Mouse (Mus musculus): ENCODE results near the gene Rmi1. TPM values are rescaled to one million over a fixed set of nuclear protein-coding genes. Genes with fewer than 3 reads are reported as not detected.
"Not testable (repeated sequence)": the region's sequence is repeated elsewhere in the genome, so short reads cannot be mapped to it uniquely, and the experiment has no call there.

Rmi1 gene
- polyA plus RNA-seq (2015; fragmentation: Nextera tagmentation; extraction: Ambion mirVana), result 24.7 and 25.9 TPM in 2 replicates

GRCm38 (mm10) chr13:58402003-58402743 is at the start of gene Rmi1:
Gene Rmi1 (plus strand): TSS chr13:58402248.
- no peaks in the 10 kb centered on the region for H3K27me3 ChIP-seq
- H3K9ac ChIP-seq, result peak within 1 kb of the TSS; percentile 96
- H3K4me2 ChIP-seq, result peak within 1 kb of the TSS; percentile 74
- ATAC-seq (ENCODE audit: insufficient number of reproducible peaks, insufficient read depth, low FRiP score, low TSS enrichment, low read depth), result peak; percentile 94
- H3K4me3 ChIP-seq, result peak within 1 kb of the TSS; percentile 79
- H3K36me3 ChIP-seq, result peaks cover 10% of the 10 kb centered on the region
- no peaks in the 10 kb centered on the region for H3K9me3 ChIP-seq
- H3K4me1 ChIP-seq, result peaks cover 4% of the 10 kb centered on the region; the same call in 1 of the 2 replicates
- peak within 1 kb of the TSS; percentile 99 for H3K27ac ChIP-seq
- under 1% methylated on average over 82 of the region's 91 CpGs for WGBS

DNA sequence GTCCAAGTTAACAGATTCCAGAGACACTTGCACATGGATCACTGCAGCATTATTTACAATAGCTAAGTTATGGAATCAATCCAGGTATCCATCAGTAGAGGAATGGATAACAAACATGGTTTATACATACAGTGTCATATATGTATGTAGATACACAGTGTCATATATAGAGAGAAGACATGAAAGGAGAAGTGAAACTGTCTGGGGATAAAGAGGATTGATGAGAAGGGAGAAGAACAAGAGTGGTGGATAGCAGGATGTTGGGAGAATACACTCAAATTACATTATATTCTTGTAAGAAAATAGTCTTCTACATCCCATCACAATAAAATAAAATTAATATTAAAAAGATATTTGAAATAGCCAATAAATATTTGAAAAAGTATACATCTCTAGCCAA is 49.1 kb upstream of the Rmi1 start:
- no peaks in the 10 kb centered on the region for H3K36me3 ChIP-seq
- H3K9me3 ChIP-seq, result no peaks in the 10 kb centered on the region
- no peak overlapping the region for H3K9ac ChIP-seq
- H3K4me2 ChIP-seq, result no peak overlapping the region
- no peak overlapping the region for H3K4me3 ChIP-seq
- ATAC-seq (ENCODE audit: insufficient number of reproducible peaks, insufficient read depth, low FRiP score, low TSS enrichment, low read depth), result no peak
- no peaks in the 10 kb centered on the region for H3K4me1 ChIP-seq
- no peak overlapping the region for H3K27ac ChIP-seq
- H3K27me3 ChIP-seq, result no peaks in the 10 kb centered on the region

DNA sequence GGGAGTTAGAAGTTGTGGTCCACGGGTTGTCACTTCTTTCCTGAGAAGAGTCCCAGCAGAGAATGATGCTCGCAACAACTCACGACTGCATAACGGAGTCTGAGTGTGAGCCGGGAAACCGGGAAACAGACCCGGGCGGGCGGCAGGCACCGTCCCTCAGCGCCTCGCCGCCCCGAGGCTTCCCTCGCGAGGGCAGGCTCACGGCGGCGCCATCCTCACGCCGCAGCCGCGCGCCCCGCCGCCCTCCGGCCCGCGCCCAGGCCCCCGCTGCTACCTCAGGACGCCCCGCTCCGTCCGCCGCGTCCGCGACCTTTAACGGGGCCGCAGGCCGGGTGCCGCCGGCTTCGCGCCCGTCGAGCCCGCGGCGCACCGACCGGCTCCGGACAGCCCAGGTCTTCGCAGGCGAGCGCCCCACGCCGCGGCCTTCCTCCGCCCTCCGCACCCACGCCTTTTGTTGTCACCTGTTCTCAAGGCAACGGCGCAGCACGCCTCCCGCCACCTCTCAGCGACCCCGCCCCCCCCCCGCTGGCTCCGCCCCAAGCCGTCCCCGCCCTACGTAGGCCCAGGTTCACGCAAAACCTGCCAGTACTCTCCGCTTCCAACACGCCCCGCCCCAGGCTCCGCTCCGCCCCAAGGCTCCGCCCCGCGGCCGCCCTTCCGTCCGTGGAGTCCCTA is 43.3 kb upstream of the Rmi1 start, which contains the start of gene Kif27:
Kif27 (minus strand) TSS at position 494 of the 675 bp plus-strand sequence.
- under 1% methylated on average over 76 of the region's 85 CpGs for WGBS
- peak within 1 kb of the TSS; percentile 97 for H3K4me2 ChIP-seq
- no peaks in the 10 kb centered on the region for H3K9me3 ChIP-seq
- H3K27ac ChIP-seq, result peak within 1 kb of the TSS; percentile 64
- no peaks in the 10 kb centered on the region for H3K4me1 ChIP-seq
- H3K36me3 ChIP-seq, result no peaks in the 10 kb centered on the region
- ATAC-seq (ENCODE audit: insufficient number of reproducible peaks, insufficient read depth, low FRiP score, low TSS enrichment, low read depth), result peak; percentile 97
- peak within 1 kb of the TSS; percentile 74 for H3K4me3 ChIP-seq
- no peaks in the 10 kb centered on the region for H3K27me3 ChIP-seq
- peak within 1 kb of the TSS; percentile 77 for H3K9ac ChIP-seq

- peak; percentile 63 for ATAC-seq (ENCODE audit: insufficient number of reproducible peaks, insufficient read depth, low FRiP score, low TSS enrichment, low read depth)
- Histone ChIP-seq H3K4me3 (peak overlapping the region; percentile 74), H3K4me1 (no peaks in the 10 kb centered on the region), H3K9me3 (no peaks in the 10 kb centered on the region), H3K27me3 (no peaks in the 10 kb centered on the region), H3K4me2 (peak overlapping the region; percentile 97), H3K27ac (peak overlapping the region; percentile 64), H3K36me3 (no peaks in the 10 kb centered on the region), H3K9ac (peak overlapping the region; percentile 77)
- WGBS, result 3% methylated on average over 7 of the region's 7 CpGs
These were observed 42.8 kb upstream of the Rmi1 start for GRCm38 (mm10) chr13:58359304-58359653.

DNA sequence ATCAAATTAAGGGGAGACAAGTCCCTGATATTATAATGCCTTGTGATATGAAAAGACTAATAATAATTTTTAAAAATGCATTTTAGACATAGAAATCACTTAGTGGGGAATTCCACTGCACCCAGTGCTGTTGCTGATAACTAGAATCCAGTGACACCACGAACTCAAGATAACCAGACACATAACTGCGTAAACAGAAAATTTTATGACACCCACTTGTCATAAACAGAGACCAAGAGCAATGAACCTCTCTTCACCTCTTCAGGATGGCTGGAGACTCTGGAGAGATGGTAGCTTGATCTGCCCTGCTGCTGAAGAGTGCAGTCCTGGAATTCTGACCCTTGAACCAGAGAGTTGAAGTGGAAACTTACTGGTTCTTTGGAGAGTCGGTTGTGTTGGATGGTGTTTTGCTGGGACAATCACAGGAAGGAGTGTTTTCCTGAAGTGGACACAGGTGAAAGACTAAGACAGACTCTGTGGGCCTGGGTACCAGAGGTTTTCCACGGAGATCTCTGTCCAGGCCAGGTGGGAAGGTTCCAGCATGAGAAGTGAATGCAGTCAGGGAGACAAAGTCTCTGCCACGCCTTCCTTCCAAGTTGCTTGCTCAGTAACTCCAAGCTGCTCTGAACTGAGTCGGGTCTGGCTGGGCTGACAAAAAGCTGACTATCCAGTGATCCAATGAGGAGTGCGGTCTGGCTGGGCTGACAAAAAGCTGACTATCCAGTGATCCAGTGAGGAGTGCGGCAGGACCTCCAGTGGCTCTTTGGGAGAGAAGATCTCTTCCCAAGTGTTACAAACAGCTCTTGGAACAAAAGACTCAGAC is 37.5 kb upstream of the Rmi1 start:
- no peak overlapping the region for H3K9ac ChIP-seq
- no peak for ATAC-seq (ENCODE audit: insufficient number of reproducible peaks, insufficient read depth, low FRiP score, low TSS enrichment, low read depth)
- WGBS, result 75% methylated on average over 8 of the region's 8 CpGs
- no peak overlapping the region for H3K27ac ChIP-seq
- H3K36me3 ChIP-seq, result no peaks in the 10 kb centered on the region
- no peaks in the 10 kb centered on the region for H3K4me1 ChIP-seq
- no peaks in the 10 kb centered on the region for H3K9me3 ChIP-seq
- H3K4me3 ChIP-seq, result no peak overlapping the region
- no peaks in the 10 kb centered on the region for H3K27me3 ChIP-seq
- H3K4me2 ChIP-seq, result no peak overlapping the region

DNA sequence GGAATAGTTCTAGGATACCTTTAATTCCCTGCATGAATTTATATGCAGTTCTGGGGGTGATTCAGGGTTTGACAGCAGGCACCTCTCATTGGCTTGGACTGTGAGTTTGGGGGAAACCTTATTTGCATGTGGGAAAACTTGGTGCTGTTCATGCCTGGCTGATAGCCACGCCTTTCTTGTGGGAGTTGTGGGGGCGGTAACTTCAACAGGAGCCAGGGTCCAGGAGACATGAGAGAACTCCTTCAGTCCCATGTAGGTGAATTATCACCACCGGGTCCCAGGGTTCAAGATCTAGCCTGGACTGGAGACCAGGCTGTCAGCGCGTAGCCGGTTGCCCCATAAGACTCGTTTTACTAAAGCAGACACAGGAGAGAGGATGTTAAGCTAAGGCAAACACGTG is 36.9 kb upstream of the Rmi1 start:
- not testable (repeated sequence) for H3K4me3 ChIP-seq; H3K4me2 ChIP-seq; H3K27ac ChIP-seq; H3K4me1 ChIP-seq; H3K9me3 ChIP-seq; H3K9ac ChIP-seq; H3K27me3 ChIP-seq; H3K36me3 ChIP-seq; ATAC-seq (ENCODE audit: insufficient number of reproducible peaks, insufficient read depth, low FRiP score, low TSS enrichment, low read depth)
- 83% methylated on average over 8 of the region's 8 CpGs for WGBS

DNA sequence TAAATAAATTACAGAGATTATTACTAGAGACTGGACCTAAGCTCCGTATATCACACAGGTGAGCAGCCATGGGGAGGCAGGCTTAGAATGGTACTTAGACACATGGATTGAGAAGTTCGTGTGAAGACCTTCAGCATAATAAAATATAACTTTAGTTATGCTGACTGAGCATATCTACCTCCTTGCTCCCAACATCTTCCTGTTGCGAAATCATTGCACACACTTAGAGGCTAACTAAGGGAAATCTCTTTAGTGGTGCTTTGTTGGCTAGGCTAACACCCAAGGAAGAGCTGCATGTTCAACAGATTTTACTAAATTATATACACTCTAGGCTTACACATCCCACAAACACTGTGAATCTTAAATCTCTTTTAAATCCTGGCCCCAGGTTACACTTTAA is 35.7 kb upstream of the Rmi1 start:
- Histone ChIP-seq H3K4me2 (no peak overlapping the region), H3K9ac (no peak overlapping the region)

DNA sequence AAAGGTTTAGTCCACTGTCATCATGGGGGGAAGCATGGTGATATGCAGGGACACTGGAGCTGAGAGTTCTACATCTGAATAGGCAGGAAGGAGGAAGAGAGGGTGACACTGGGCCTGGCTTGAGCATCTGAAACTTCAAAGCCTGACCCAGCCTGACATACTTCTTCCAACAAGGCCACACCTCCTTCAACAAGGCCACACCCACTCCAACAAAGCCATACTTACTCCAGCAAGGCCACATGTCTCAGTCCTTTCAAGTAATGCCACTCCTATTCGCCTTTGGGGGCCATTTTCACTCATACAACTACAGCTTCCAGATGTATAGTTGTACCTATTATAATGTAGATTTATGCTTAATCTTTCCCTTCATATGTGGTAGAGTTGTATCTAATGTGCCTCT is 34.4 kb upstream of the Rmi1 start:
- no peak overlapping the region for H3K9ac ChIP-seq
- H3K36me3 ChIP-seq, result no peaks in the 10 kb centered on the region
- H3K27me3 ChIP-seq, result no peaks in the 10 kb centered on the region
- H3K9me3 ChIP-seq, result no peaks in the 10 kb centered on the region
- no peak overlapping the region for H3K4me3 ChIP-seq
- H3K27ac ChIP-seq, result no peak overlapping the region
- 57% methylated on average over 1 of the region's 1 CpGs for WGBS
- H3K4me2 ChIP-seq, result no peak overlapping the region
- no peaks in the 10 kb centered on the region for H3K4me1 ChIP-seq
- ATAC-seq (ENCODE audit: insufficient number of reproducible peaks, insufficient read depth, low FRiP score, low TSS enrichment, low read depth), result no peak

More for the DNA sequence above, 35.7 kb upstream of the Rmi1 start:
- Histone ChIP-seq H3K4me1 (no peaks in the 10 kb centered on the region), H3K27me3 (no peaks in the 10 kb centered on the region), H3K4me3 (no peak overlapping the region), H3K36me3 (no peaks in the 10 kb centered on the region), H3K27ac (no peak overlapping the region), H3K9me3 (no peaks in the 10 kb centered on the region)
- no peak for ATAC-seq (ENCODE audit: insufficient number of reproducible peaks, insufficient read depth, low FRiP score, low TSS enrichment, low read depth)
- 88% methylated on average over 3 of the region's 3 CpGs for WGBS

DNA sequence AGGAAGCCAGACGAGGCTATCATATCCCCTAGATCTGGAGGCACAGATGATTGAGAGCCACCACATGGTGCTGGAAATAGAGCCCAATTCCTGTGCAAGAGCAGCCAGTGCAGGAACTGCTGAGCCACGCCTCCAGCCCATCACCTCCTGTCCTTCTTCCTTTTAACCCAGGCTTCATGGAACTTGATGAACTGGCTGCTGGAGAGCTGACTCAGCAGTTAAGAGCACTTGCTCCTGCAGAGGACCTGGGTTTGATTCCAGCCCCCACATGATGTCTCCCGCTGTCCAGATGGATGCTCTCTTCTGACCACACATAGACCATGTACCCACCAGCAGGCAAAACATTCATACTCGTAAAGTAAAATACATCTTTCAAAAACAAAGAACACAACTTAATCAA is 33.2 kb upstream of the Rmi1 start:
- ATAC-seq (ENCODE audit: insufficient number of reproducible peaks, insufficient read depth, low FRiP score, low TSS enrichment, low read depth), result no peak
- H3K4me2 ChIP-seq, result no peak overlapping the region
- H3K27ac ChIP-seq, result no peak overlapping the region
- no peaks in the 10 kb centered on the region for H3K36me3 ChIP-seq
- H3K4me1 ChIP-seq, result no peaks in the 10 kb centered on the region
- WGBS, result 66% methylated on average over 4 of the region's 4 CpGs
- no peaks in the 10 kb centered on the region for H3K9me3 ChIP-seq
- no peaks in the 10 kb centered on the region for H3K27me3 ChIP-seq
- no peak overlapping the region for H3K9ac ChIP-seq
- H3K4me3 ChIP-seq, result no peak overlapping the region

DNA sequence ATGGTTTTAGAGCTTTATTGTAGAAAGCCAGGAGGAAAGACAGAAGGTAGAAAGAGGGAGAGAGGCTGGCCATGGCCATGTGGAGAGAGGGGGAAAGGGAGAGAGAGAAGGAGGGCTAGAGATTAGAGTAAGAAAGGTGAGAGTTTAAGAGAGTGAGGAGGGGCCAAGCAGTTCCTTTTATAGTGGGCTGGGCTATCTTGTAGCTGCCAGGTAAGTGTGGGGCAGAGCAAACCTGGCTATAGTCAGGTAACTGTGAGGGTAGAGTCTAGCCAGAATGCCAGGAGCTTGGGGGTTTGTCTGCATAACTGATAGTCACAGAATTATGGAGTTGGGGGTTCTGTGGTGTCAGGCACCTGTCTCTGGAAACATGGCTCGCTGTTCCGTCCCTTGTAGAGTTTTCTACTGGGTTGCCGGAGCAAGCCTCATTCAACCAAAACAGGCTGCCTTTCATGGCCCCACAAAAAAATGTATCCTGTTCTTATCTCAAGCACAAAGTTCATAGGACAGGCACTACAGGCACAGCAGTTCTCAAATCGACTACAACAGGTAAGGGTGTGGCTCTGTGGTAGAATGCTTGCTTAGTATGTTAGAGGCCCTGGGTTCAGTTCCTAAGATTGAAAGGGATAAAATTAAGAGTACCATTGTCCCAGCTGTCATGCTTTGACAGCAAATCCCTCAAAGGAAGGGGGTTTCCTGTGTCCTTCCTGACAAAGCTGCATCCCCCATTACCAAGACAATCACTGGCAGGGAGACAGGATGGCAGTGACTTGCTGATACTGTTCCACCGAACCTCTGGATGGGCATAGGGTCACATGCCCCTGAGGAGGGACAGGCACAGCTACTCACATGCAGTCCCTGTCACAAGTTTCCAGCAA is 29.5 kb upstream of the Rmi1 start:
- peaks cover 10% of the 10 kb centered on the region for H3K9me3 ChIP-seq
- H3K36me3 ChIP-seq, result no peaks in the 10 kb centered on the region
- 85% methylated on average over 5 of the region's 5 CpGs for WGBS
- no peak overlapping the region for H3K4me3 ChIP-seq
- ATAC-seq (ENCODE audit: insufficient number of reproducible peaks, insufficient read depth, low FRiP score, low TSS enrichment, low read depth), result no peak
- H3K27me3 ChIP-seq, result no peaks in the 10 kb centered on the region
- no peak overlapping the region for H3K4me2 ChIP-seq
- H3K4me1 ChIP-seq, result no peaks in the 10 kb centered on the region
- H3K9ac ChIP-seq, result no peak overlapping the region
- H3K27ac ChIP-seq, result no peak overlapping the region

DNA sequence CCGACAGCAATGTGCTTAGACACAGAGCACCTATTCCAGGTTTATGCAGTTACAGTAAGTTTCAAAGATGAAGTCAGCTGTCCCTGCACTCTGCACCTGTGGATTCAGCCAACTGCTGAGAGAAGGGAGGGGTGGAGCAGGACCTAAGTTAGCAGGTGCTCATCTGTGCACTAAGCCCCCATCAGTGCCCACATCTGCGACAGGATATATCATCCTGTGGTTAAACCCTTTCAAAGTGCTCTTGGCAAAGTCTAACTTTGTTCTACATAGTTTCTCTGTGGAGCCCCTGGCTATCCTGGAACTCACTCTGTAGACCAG is 28.9 kb upstream of the Rmi1 start:
- H3K4me1 ChIP-seq, result no peaks in the 10 kb centered on the region
- no peak overlapping the region for H3K27ac ChIP-seq
- 83% methylated on average over 2 of the region's 2 CpGs for WGBS
- H3K9me3 ChIP-seq, result peaks cover 10% of the 10 kb centered on the region
- no peak overlapping the region for H3K4me2 ChIP-seq
- H3K27me3 ChIP-seq, result no peaks in the 10 kb centered on the region
- no peak overlapping the region for H3K9ac ChIP-seq
- no peak for ATAC-seq (ENCODE audit: insufficient number of reproducible peaks, insufficient read depth, low FRiP score, low TSS enrichment, low read depth)
- H3K4me3 ChIP-seq, result no peak overlapping the region
- no peaks in the 10 kb centered on the region for H3K36me3 ChIP-seq
